Mouse (Mus musculus) thymus, postnatal 36 days (tissue): ENCODE measurements around the gene Ifnar1.
"Not testable (repeated sequence)": the region's sequence is repeated elsewhere in the genome, so short reads cannot be mapped to it uniquely, and the experiment has no call there.

Experiments
- DNase-seq, 2 experiments: peaks; one replicate each; pipeline ENCODE4 v3.0.0; 2022; ENCODE audit warnings: mixed read lengths in 2 of 2

Ifnar1 gene

DNA sequence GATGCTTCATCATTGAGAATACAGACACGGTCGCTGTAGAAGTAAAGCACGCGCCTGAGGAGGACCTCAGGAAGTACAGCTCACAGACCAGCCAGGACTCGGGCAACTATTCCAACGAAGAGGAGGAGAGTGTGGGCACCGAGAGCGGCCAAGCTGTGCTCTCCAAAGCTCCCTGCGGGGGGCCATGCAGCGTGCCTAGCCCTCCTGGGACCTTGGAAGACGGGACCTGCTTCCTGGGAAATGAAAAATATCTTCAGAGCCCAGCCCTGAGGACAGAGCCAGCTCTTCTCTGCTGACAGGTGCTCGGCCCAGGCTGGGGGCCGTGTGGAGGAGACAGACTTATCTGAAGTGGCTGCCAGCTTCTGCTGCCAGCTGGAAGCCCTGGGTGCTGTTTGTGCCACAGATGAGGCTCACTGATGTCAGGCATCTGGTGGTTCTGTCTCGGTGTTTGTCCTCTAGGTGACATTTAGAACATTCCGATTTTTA is 20.1 kb downstream of the Ifnar1 start:
- no peak for DNase-seq

DNA sequence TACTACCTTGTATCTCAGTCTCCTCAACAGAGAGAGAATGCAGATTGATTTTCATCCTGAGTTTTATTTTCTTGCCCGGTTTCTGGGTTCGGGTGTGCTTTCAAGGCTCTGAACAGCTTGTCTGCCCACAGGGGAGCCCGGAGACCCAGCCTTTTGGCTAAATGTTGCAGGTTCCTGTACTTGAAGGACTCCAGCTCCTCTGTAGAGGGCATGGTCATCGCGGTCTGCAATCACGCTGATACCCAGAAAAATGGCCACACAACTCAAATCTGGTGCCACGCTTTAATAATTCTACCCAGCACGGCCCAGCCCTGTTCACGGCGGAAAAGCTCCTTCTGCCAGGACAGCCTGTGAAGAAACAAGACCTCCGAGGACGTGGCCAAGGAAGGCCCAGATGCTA is 21.4 kb downstream of the Ifnar1 start:
- no peak for DNase-seq

DNA sequence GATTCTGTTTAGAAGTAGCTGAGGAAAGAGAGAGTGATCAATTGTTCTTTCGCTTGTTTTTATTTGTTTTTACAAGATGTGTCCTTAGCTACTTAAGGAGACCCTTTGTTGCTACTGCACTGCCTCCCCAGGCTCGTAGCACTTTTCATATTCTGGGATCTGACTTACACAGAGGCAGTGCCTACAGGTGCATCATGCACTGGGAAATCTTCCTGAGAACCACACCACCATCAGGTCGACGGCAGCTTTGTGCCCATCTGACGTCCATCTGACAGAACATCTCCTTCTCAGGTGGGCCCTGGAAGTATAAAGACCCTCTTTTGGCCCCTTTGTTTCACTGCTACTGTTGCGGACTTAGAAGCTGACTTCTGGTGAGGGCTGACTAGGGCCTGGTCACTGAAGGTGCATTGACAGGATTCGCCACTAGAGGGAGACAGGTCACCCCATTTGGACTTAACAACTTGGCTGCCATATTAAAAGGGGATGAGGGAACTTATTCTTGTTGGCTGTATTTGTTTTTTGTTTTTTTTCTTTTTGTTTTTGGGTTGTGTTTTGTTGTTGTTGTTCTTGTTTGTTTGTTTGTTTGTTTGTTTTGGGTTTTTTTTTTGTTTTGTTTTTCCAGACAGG is 27.2 kb downstream of the Ifnar1 start:
- peak; percentile 76 to 81 for DNase-seq

DNA sequence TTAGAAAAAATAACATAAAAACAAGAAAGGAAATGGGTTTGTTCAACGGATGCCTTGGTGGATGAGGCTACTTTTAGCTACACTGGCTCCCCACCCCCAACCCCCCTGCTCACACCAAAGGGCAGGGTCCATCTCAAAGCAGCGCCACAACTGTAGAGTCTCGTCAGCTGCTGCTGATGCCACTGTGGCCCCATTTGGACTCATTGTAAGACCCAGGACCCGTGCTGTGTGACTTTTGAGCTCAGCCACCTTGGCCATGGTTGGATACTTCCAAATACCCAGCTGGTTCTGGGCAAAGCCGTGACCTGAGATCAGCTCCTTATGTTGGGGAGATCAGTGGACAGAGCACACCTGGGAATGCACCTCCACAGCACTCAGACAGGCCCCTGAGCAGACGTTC is 28.1 kb downstream of the Ifnar1 start:
- DNase-seq: no peak

DNA sequence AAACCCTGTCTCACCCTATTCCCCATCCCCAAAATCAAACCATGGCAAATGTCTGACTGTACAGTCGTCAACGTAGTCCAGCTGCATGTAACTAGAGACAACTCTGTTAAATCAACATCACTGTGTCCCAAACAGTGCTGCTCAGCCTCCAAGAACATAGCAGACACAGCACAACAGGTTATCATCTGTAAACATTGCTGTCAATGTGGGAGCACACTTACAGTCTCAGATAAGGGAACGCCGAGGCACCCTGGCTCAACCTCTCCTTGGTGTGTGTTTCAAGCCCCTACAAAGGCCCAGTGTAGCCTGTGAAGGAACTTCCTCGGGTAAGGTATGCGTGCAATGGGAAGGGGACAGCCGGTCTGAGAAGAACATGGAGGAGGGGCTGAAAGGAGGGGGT is 32.0 kb downstream of the Ifnar1 start:
- no peak for DNase-seq

DNA sequence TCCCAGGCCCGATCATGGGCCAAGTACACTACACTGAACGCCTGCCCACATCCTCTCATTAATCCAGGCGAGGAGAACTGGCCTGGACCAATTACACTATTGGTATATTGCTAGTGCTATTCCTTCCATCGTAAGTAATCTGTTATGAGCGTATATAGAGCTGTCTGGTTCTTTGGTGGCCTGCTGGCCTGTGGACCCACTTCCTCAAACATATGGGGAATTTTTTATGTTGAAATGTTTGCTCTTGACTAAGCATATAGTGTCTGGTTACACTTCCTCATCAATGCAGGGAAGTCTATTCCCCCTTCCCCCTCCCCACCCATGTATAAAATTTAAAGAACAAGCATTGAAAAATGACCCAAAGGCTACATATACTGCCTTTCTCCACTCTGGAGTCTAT is 37.0 kb downstream of the Ifnar1 start:
- DNase-seq: no peak

DNA sequence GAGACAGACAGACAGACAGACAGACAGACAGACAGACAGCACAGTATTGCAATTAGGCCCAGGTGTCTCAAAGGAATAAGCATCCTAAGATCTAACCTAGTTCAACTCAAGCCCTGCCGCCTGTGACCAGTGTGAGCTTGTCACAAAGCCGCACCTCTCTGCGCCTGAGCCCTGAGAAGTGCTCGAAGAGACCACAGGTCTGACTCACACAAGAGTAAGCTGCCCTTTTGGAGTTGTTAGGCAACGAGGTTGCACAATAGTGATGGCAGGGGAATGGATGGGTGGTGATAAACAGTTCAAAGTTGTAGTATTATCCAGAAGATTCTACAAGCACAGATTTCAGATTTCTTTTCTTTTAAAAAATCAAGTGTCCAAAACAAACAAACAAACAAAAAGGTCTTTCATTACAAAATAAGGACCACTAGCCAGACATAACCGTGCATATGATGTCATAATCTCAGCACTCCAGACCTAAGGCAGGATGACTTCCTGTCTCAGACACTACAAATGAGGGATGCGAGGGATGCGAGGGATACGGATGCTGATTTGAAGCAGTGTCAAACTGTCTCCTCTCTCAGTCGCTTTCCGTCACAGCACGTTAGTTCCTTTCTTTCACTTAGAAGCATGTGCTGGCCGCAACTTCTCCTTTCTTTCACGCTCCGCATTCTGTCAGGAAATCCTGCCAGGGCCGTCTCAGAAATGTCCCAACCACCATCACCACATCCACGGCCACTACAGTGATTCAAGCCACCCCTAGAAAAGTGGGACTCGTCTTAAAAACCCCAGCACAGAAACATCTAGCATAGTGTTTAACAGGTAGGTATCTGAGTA is 37.7 kb downstream of the Ifnar1 start:
- no peak for DNase-seq

DNA sequence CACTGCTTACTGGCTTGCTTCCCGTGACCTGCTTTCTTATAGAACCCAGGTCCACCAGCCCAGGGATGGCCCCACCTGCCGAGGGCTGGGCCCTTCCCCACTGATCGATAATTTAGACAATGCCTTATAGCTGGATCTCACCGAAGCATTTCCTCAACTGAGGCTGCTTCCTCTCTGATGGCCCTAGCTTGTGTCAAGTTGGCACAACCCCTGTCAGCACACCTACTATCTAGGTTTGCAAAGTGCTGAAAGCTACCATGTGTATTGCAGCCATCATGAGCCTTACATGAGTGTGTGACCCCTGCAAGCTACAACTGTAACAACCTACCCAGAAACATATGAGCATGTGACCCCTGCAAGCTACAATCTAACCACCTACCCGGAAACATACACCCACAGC is 39.2 kb downstream of the Ifnar1 start:
- DNase-seq: no peak

DNA sequence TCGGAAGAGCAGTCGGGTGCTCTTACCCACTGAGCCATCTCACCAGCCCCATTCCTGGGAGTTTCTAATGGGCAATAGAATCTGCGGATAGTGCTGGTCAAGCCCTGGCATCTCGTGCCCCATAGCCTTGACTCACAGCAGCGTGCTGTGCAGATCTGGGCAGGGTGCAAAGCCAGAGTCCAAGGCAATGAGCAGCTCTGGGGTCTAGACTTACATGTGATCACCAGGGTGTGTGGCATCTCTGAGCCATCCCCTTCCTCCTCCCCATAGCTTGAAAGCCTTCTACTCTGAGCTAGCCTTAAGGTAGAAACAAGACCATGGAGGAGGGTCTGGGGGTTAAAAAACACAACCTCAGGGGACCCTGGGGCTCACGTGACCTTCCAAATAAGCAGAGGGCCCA is 41.2 kb downstream of the Ifnar1 start:
- no peak for DNase-seq

DNA sequence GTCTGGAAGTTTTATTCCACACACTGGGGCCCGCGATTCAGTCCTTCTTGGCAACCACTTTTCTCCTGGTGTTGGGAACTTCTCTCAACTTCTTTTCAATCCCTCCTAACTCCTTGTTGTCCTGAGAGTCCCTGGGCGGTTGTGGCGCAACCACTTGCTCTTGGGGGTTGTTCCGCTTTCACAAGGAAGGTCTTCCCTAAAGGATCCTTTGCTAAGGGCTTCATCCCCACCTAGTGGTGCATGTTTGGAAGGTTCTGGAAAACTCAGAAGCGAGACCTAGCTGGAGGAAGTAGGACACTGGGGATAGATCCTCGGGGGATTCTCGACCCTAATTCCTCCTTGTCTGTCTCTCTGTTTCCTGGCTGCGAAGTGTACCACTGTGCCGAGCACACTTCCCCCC is 42.0 kb downstream of the Ifnar1 start:
- DNase-seq: no peak

DNA sequence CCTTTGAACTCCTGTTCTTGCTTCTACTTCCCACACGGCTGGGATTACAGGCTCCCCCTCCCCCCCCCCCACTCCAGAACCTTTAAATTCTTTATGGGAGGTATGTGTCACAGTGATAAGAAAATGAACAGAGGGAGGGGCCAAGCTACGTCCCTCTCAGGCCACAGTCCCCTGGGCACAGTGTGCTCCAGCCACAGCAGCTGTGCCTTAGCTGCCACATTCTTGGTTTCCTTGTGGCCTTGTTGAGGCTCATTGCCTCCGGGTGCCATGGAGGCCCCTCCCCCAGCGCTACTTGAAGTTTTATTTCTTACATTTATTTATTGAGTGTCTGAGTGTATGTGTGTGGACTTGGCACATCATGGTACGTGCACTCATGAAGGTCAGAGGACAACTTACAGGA is 42.5 kb downstream of the Ifnar1 start:
- DNase-seq: no peak

DNA sequence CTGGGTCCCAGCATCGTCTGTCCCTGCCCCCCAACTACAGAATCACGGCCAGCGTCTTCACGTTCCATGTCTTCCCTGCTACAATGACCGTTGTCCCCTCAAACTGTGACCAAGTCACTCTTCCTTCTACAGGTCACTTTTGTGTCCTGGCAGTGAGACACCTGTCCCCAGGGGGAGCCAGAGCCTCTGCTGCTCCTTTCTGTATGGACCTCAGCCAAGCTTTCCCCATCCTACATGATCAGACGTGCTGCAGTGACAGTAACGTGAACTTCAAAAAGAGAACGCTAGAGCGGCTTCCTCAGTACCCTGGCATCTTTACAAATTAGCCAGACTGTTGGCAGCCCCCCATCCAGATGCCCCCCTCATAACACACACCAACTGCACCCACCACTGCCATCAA is 43.5 kb downstream of the Ifnar1 start:
- DNase-seq: no peak

DNA sequence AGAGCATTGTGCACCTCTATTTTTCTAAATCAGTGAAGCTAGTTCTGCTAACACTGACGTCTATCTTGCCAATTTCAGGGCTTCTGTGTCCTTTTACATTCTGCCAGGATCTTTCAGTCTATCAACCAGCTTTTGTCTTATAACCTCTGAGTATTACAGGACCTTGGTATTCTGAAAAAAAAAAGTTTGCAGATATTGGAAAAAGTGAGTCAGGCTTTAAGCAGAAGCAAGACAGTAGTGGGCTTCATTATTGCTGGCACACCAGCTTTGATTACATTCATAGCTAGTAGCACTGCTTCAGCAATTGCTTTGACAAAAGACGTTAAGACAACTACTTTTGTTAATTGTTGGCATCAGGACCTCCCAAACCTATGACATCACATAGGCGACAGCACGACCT is 45.8 kb downstream of the Ifnar1 start:
- not testable (repeated sequence) for DNase-seq

DNA sequence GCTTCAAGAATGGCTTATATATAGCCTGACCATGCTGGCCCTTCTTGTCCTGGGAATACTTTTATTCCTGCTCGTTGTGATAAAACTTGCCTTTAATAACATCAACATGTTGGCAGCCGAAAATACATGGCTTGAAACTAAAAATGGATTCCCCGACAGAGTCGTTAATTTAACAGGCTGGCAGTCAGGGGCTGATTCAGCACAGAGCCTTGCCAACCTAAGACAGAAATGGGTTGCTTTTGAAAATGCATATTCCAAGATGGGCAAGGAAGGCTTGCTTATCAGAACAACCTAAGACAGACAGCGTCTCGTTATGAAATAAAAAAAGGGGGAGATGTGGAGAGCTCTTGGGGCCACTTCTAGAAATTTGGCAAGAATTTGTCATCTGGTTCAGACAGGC is 46.8 kb downstream of the Ifnar1 start:
- DNase-seq: no peak

DNA sequence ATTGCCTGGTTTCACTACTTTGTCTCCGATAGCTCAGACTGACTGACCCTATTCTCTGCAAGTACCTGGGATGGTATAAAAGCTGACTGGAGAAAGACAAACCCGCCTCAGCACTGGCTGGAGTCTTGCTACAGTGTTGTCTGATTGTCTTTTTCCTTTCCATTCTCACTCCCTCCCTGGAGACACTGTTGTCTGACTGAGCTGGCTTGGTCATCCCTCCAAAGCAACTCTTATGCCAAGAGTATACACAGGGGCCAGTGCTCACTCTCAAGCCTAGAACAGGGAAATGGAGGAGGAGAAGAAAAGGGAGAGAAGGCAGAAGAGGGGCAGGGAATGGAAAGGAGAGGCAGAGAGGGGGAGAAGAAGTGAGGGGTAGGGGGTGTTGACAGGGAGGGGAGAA is 47.4 kb downstream of the Ifnar1 start:
- no peak for DNase-seq

DNA sequence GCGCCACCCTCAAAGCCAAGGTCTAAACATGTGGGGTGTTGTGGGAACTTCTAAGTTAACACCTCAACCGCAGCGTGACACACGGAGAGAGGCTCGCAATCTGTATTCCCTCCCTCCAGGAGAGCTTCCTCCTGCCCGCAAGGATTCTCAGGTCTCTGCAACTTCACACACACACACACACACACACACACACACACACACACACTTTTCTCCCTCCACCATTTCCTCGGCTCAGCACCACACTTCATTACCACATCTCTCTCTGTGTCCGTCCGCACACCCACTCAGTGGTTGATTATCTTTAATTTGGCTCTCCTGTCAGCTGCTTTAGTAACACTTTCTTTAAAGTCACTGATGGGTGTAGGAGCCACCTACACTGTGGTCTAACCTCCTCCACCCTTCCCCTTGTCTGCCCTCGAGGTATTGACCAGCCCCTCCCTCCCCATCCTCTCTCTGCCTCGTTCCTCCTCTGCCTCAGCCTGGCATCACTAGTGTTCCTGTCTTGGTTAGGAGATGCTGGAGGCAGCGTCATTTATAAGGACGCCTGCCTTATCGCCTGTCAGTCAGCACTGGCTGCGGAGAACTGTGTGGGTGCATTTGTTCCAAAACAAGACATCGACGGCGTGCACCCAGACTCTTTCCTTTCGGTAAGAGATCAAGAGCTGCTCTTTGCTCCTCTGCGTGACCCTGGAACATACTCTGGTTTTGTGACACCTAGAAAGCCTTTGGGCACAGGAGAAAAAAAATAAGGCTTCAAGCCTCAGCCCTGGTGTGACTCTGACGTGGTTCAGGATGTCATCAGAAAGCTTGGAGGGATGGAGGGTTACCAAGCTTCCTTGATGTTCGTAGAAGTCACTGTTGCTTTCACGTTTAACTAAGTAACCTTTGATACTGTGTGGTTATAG is 48.3 kb downstream of the Ifnar1 start:
- peak; percentile 49 to 68 for DNase-seq

DNA sequence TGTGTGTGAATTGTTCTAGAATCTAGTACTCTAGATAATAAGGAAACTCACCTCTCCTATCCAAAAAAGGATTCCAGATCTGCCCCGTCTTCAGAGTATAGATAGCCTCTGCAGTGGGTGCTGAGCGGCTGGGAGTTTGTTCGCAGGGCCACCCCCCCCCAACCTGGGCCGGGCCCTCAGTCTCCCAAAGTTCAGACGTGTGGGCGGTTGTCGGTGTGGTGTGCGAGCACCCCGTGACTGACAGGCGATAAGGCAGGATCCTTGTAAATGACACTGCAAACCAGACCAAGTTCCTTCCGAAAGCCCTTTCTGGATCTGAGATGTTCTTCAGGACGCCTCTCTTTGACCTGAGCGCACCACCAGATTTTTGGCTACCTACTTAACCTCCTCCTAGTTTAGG is 49.4 kb downstream of the Ifnar1 start:
- peak; percentile 32 to 51 for DNase-seq

DNA sequence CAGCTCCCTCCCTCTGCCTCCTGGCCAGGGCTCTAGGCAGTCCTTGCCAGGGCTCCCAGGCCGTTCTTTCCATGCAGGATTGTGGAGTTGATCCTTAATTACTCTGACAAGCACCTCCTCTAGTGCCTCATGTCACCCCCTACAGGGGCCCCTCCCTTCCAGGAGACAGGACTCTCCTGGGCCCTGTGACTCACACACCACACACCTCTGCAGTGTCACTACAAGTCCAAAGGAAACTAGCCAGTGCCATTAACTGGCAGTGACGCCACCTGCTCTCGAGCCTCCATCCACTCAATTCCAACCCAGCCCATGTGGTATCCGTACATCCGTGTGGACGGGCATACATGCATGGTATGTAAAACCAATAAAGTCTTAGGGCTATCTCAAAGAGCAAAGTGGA is 49.9 kb downstream of the Ifnar1 start:
- DNase-seq: no peak

DNA sequence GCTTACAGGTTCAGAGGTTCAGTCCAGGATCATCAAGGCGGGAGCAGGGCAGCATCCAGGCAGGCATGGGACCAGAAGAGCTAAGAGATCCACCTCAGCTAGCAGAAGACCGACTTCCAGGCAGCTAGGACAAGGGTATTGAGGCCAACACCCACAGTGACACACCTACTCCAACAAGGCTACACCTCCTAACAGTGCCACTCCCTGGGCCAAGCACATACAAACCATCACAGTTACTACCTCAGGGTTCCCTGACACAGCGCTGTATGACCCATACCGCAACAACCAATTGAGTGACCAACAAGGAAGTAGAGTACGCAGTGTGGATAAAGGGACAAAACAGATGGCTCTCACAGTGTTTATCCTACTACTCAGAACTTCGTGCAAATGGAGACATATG is 51.3 kb downstream of the Ifnar1 start:
- DNase-seq: no peak

DNA sequence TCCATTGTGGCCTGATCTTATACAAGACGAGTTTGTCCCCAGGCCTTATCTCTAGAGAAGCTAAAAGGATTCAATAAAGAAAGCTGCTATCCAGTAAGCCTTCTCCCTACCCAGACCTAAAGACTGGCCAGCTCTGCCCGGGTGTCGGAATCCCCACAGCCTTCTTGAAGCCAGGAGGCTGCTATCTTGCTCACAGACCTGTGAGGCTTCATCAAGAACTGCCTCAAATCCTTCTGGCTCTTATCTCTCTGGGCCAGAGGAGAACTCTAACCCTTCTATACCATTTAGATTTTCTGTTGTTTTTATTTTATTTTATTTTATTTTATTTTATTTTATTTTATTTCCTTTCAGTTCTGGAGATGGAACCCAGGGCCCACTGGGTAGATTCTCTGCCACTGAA is 52.0 kb downstream of the Ifnar1 start:
- no peak for DNase-seq

DNA sequence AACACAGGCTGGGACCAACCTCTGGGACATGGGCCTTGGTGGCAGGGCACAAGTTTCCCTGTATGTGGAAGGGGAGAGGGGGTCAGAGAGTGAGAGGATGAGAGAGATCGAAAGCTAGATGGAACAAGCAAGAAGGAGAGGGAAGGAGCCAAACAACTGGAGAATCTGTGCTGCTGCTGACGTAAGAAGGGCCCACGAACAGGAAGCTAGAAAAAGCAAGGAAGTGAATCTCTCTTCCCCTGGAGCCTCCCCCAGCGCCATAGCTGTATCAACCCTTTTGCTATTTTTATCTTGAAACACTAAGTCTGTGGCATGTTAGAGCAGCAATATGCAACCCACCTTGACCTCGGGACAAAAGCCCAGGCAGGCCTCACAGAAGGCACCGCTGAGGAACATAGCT is 53.0 kb downstream of the Ifnar1 start:
- DNase-seq: no peak

DNA sequence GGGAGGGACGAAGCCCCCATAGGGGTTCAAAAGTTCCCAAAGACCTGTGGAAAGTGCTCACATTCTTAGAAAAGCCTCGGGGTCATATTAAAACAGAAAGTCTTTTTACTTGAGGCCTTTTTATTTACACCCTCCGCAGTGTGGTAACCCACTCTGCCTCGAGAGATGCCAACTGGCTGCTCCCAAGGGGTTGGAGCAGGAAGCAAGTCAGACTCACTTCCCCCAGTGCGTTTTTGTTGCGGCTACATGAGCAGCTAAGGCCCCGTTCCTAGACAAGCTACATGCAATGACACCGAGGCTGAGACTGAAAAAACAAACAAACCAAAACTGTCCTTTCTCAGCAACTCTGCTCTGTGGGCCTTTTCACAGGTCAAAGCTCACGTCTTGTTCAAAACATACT is 53.5 kb downstream of the Ifnar1 start:
- DNase-seq: peak; percentile 33 to 48

DNA sequence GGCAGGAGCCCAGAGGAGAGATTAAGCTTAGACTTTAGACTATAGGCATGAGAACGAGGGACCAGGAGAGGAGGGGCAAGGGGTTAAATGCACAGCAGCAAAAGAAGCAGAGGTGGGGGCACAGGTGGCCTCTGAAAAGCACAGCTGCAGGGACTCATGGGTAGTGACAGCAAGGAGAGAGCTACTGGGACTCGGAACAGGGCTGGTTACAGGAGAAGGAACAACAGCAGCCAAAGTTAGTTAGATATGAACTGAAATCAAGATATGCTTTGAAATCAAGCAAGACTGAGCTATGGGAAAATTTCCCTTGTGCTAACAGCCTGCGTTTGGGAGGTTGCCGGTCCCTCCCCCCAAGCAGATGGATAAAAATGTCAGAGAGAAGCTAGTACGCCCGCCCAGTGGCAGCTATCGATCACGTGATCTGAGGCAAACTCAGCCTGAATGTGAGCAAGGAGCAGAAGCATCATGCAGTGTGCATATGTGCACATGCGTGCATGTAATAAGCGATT is 56.6 kb downstream of the Ifnar1 start:
- peak; percentile 67 to 83 for DNase-seq
